Mouse (Mus musculus) MEL-GATA-1-ER (cell line): ENCODE results near the gene Tdp1.

Source experiments
- DNase-seq: peaks from one replicate; pipeline ENCODE4 v3.0.0-alpha.2; 2012; ENCODE audit warnings: low read depth; ENCODE audit errors: extremely low read depth

Tdp1 gene

GRCm38 (mm10) chr12:100000381-100000780 lies 116.1 kb downstream of the Tdp1 start:
- DNase-seq: no peak

GRCm38 (mm10) chr12:100001246-100001645 lies 116.9 kb downstream of the Tdp1 start:
- no peak for DNase-seq

- no peak for DNase-seq
Measured at GRCm38 (mm10) chr12:100001910-100002309, 117.6 kb downstream of the Tdp1 start.

GRCm38 (mm10) chr12:100002914-100003587 lies 118.7 kb downstream of the Tdp1 start:
- no peak for DNase-seq
